In the genomic region with DNA sequence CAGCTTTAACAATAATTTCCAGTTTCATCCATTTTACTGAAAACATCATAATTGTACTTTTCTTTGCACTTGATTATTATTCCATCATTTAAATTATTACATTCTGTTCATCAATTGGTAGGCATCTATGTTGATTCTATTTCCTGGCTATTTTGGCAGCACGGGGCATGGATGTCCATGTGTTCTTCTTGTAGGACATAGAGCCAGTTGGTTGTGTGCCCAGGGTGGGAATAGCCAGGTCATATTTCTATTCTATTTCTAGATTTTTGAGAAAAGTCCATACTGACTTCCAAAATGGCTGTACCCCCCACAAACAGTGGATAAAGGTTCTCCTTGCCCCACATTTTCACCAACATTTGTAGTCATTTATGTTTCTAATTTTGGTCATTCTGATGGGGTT, we compare ENCODE assay signal across 17 mouse cellular contexts. TPM values are rescaled to one million over a fixed set of nuclear protein-coding genes. Genes with fewer than 3 reads are reported as not detected.
DNase-seq lines count a peak whose midpoint lies in the region; ATAC-seq lines count a peak whose summit lies in the region.
"Had no signal": no experiment of that assay in that cellular context is flagged by ENCODE, and none has a peak within 500 bp of the region (broad histone marks: within the 10 kb centered on the region; RNA-seq: fewer than 3 reads in every experiment).

No protein-coding gene starts in this region.

- no peak for DNase-seq in cerebellum, postnatal 4 days (ENCODE audit: low spot score in 2 of 2)
- peak; percentile 82 for DNase-seq in cerebellum, adult 9-10 months
- peak; percentile 61 to 81 for DNase-seq in cerebellum, postnatal 25 days
- DNase-seq in kidney, postnatal 36 days = no peak
- DNase-seq in thymus, adult 18-20 months = no peak
- no peak for DNase-seq in gastrocnemius, postnatal 25 days
- DNase-seq: adrenal gland, adult 8-10 months; adrenal gland, postnatal 36 days; B cell, adult 2 months; gastrocnemius, postnatal 10 days; heart, adult 2 months; heart, postnatal 14 days; kidney, adult 8-10 months had no signal

- 0 out of 2 replicates have a peak, but pooled peaks have one; percentile 61 for ATAC-seq in cerebellum, adult (ENCODE audit: insufficient number of reproducible peaks, low FRiP score, low TSS enrichment)
- ATAC-seq: CD4-positive, CD25-positive, alpha-beta regulatory T cell, adult 4 months; forebrain, embryonic 16.5 days; intestine, embryonic 16.5 days had no signal

RNA-seq across cellular contexts. Expression of gene Dpp6, which starts 19.0 kb away (rescaled TPM):
- under 1 TPM; 0.41 to 0.54 TPM for total RNA-seq in gastrocnemius, postnatal 25 days (2021)

Comparison
In these comparisons a context has a peak if more than half of its experiments do, and no peak if none do; other contexts are left out.
1. DNase-seq: peak in cerebellum, adult 9-10 months (single experiment) and cerebellum, postnatal 25 days (2 of 2); none in cerebellum, postnatal 4 days (0 of 2), kidney, postnatal 36 days (0 of 2), thymus, adult 18-20 months (0 of 2) and gastrocnemius, postnatal 25 days (single experiment).